In the genomic region with DNA sequence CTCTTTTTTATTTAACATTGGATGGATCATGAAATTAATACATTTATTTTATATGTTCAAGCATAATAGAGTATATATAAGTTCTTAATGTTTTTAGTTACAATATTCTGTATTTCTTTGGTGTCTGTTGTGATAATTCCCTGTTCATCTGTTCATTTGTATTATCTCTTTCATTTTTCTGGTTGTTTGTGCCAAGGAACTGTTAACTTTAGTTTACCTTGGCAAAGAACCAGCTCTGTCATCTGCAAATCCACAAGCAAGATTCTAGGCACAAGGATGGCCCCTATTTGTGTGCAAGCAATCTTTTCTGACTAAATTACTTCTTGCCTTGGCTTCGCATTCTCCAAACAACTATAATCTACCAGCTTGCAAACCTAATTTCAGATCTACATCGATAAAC, we compare ENCODE assay signal across 36 mouse cellular contexts. TPM values are rescaled to one million over a fixed set of nuclear protein-coding genes. Genes with fewer than 3 reads are reported as not detected.
"Had no signal": no experiment of that assay in that cellular context is flagged by ENCODE, and none has a peak within 500 bp of the region (broad histone marks: within the 10 kb centered on the region; RNA-seq: fewer than 3 reads in every experiment).

No protein-coding gene starts in this region.

- H3K36me3 ChIP-seq: limb, embryonic 10.5 days; limb, embryonic 12.5 days; limb, embryonic 13.5 days; limb, embryonic 15.5 days; liver, embryonic 12.5 days; liver, embryonic 13.5 days; liver, embryonic 15.5 days; lung, embryonic 15.5 days; midbrain, embryonic 10.5 days; midbrain, embryonic 12.5 days; midbrain, embryonic 13.5 days; midbrain, embryonic 15.5 days; neural tube, embryonic 12.5 days had no signal

- H3K4me2 ChIP-seq: limb, embryonic 12.5 days; limb, embryonic 13.5 days; limb, embryonic 15.5 days; liver, embryonic 11.5 days; liver, embryonic 12.5 days; liver, embryonic 13.5 days; liver, embryonic 15.5 days; lung, embryonic 15.5 days; midbrain, embryonic 11.5 days; midbrain, embryonic 12.5 days; midbrain, embryonic 13.5 days; midbrain, embryonic 15.5 days; neural tube, embryonic 12.5 days had no signal

- H3K4me1 ChIP-seq: limb, embryonic 13.5 days; limb, embryonic 15.5 days; liver, embryonic 12.5 days; liver, embryonic 13.5 days; liver, embryonic 15.5 days; lung, embryonic 15.5 days; megakaryocyte, embryonic 14.5 days; midbrain, embryonic 10.5 days; midbrain, embryonic 12.5 days; midbrain, embryonic 13.5 days; midbrain, embryonic 15.5 days; neural tube, embryonic 12.5 days had no signal

- H3K9me3 ChIP-seq: limb, embryonic 10.5 days; limb, embryonic 12.5 days; limb, embryonic 13.5 days; limb, embryonic 15.5 days; liver, embryonic 12.5 days; liver, embryonic 13.5 days; liver, embryonic 15.5 days; lung, embryonic 15.5 days; megakaryocyte, embryonic 14.5 days; midbrain, embryonic 10.5 days; midbrain, embryonic 12.5 days; midbrain, embryonic 13.5 days; midbrain, embryonic 15.5 days; neural tube, embryonic 12.5 days had no signal

- H3K9ac ChIP-seq: limb, embryonic 12.5 days; limb, embryonic 13.5 days; limb, embryonic 15.5 days; liver, embryonic 12.5 days; liver, embryonic 13.5 days; liver, embryonic 14.5 days; liver, embryonic 15.5 days; lung, embryonic 15.5 days; midbrain, embryonic 12.5 days; midbrain, embryonic 13.5 days; midbrain, embryonic 15.5 days; neural tube, embryonic 12.5 days had no signal

- H3K27ac ChIP-seq: left cerebral cortex, adult 2 months; limb, embryonic 10.5 days; limb, embryonic 12.5 days; limb, embryonic 13.5 days; limb, embryonic 15.5 days; liver, embryonic 12.5 days; liver, embryonic 13.5 days; liver, embryonic 14.5 days; liver, embryonic 15.5 days; lung, embryonic 15.5 days; macrophage; midbrain, embryonic 10.5 days; midbrain, embryonic 12.5 days; midbrain, embryonic 13.5 days; midbrain, embryonic 15.5 days; neural tube, embryonic 12.5 days had no signal

- DNase-seq: left cerebral cortex, postnatal 4 days; liver; liver, embryonic 13.5 days; lung, adult 18-20 months; lung, adult 2 months; lung, postnatal 14 days; lung, postnatal 36 days; lung, postnatal 4 days; midbrain, embryonic 14.5 days had no signal

- H3K4me3 ChIP-seq: left cerebral cortex, adult 2 months; limb, embryonic 10.5 days; limb, embryonic 12.5 days; limb, embryonic 13.5 days; limb, embryonic 15.5 days; liver, embryonic 12.5 days; liver, embryonic 13.5 days; liver, embryonic 15.5 days; lung, embryonic 15.5 days; megakaryocyte, embryonic 14.5 days; midbrain, embryonic 10.5 days; midbrain, embryonic 12.5 days; midbrain, embryonic 13.5 days; midbrain, embryonic 15.5 days; myocyte; neural tube, embryonic 12.5 days had no signal

- H3K27me3 ChIP-seq: limb, embryonic 12.5 days; limb, embryonic 13.5 days; limb, embryonic 15.5 days; liver, embryonic 12.5 days; liver, embryonic 13.5 days; liver, embryonic 15.5 days; lung, embryonic 15.5 days; megakaryocyte, embryonic 14.5 days; midbrain, embryonic 12.5 days; midbrain, embryonic 13.5 days; midbrain, embryonic 15.5 days; neural tube, embryonic 12.5 days had no signal

- ATAC-seq: liver, embryonic 12.5 days; lung, postnatal 0 days; midbrain, embryonic 13.5 days; midbrain, embryonic 15.5 days; midbrain, embryonic 16.5 days had no signal

RNA-seq across cellular contexts. Expression of a gene that starts 31.3 kb away (rescaled TPM):
- total RNA-seq: megakaryocyte progenitor cell, adult 5-6 weeks; megakaryocyte, adult 5-6 weeks; megakaryocyte-erythroid progenitor cell, adult 5-6 weeks; monocyte, adult 5-6 weeks had no signal
- polyA plus RNA-seq: limb, embryonic 10.5 days; liver, embryonic 11.5 days; liver, embryonic 12.5 days; liver, embryonic 13.5 days; liver, embryonic 15.5 days; liver, embryonic 16.5 days; macrophage; midbrain, embryonic 11.5 days; midbrain, embryonic 12.5 days; myocyte; neural tube, embryonic 11.5 days; neural tube, embryonic 12.5 days had no signal
